Mouse (Mus musculus): ENCODE data around the gene Coro2b. TPM values are rescaled to one million over a fixed set of nuclear protein-coding genes. Genes with fewer than 3 reads are reported as not detected.
A peak's percentile ranks its signal among the peaks of the same experiment; 100 is the strongest.

Coro2b gene
- polyA plus RNA-seq, 1 experiment from 2014 or later: 26.2 TPM

GRCm38 (mm10) chr9:62534158-62534557 lies 2.7 kb downstream of the Coro2b start:
- H3K4me3 ChIP-seq (ENCODE audit: low read depth, low read length): no peak overlapping the region
- no peaks in the 10 kb centered on the region for H3K27me3 ChIP-seq (ENCODE audit: insufficient read depth, low read length)
- H3K27ac ChIP-seq (ENCODE audit: low read depth): no peak overlapping the region
- H3K9me3 ChIP-seq (ENCODE audit: low read depth, low read length): no peaks in the 10 kb centered on the region
- ATAC-seq (ENCODE audit: insufficient read depth) (no peak), DNase-seq (no peak)
- H3K4me2 ChIP-seq: no peak overlapping the region
- WGBS: 79% methylated on average over 2 of the region's 2 CpGs
- no peak overlapping the region for H3K9ac ChIP-seq
- no peak for TF ChIP-seq CTCF (IDR thresholded peaks at IDR 0.05; ENCODE audit: low read depth)
- no peaks in the 10 kb centered on the region for H3K36me3 ChIP-seq (ENCODE audit: insufficient read depth)
- H3K4me1 ChIP-seq (ENCODE audit: insufficient read depth): peaks cover 20% of the 10 kb centered on the region

GRCm38 (mm10) chr9:62532876-62533275 lies 4.0 kb downstream of the Coro2b start:
- Histone ChIP-seq H3K4me1 (ENCODE audit: insufficient read depth) (peaks cover 20% of the 10 kb centered on the region), H3K27me3 (ENCODE audit: insufficient read depth, low read length) (no peaks in the 10 kb centered on the region), H3K9ac (no peak overlapping the region), H3K4me2 (no peak overlapping the region), H3K4me3 (ENCODE audit: low read depth, low read length) (no peak overlapping the region), H3K9me3 (ENCODE audit: low read depth, low read length) (no peaks in the 10 kb centered on the region), H3K27ac (ENCODE audit: low read depth) (peak overlapping the region; percentile 47), H3K36me3 (ENCODE audit: insufficient read depth) (no peaks in the 10 kb centered on the region)
- DNase-seq (no peak), ATAC-seq (ENCODE audit: insufficient read depth) (no peak)
- 69% methylated on average over 11 of the region's 11 CpGs for WGBS
- no peak for TF ChIP-seq CTCF (IDR thresholded peaks at IDR 0.05; ENCODE audit: low read depth)

- peak overlapping the region; percentile 15; the same call in 1 of the 2 replicates for H3K4me2 ChIP-seq
- no peaks in the 10 kb centered on the region for H3K27me3 ChIP-seq (ENCODE audit: insufficient read depth, low read length)
- no peak overlapping the region for H3K4me3 ChIP-seq (ENCODE audit: low read depth, low read length)
- TF ChIP-seq CTCF (IDR thresholded peaks at IDR 0.05; ENCODE audit: low read depth): peak; percentile 9; the same call in 1 of the 2 replicates
- H3K9me3 ChIP-seq (ENCODE audit: low read depth, low read length): no peaks in the 10 kb centered on the region
- peak; percentile 69 for DNase-seq
- peak; percentile 38; the same call in 1 of the 2 replicates for ATAC-seq (ENCODE audit: insufficient read depth)
- peak overlapping the region; percentile 28 for H3K9ac ChIP-seq
- peak overlapping the region; percentile 87 for H3K27ac ChIP-seq (ENCODE audit: low read depth)
- no peaks in the 10 kb centered on the region for H3K36me3 ChIP-seq (ENCODE audit: insufficient read depth)
- H3K4me1 ChIP-seq (ENCODE audit: insufficient read depth): peaks cover 23% of the 10 kb centered on the region
- WGBS: 24% methylated on average over 12 of the region's 12 CpGs
Measured at GRCm38 (mm10) chr9:62531459-62532275, 5.2 kb downstream of the Coro2b start.

GRCm38 (mm10) chr9:62528527-62528926 lies 8.3 kb downstream of the Coro2b start:
- no peak overlapping the region for H3K4me3 ChIP-seq (ENCODE audit: low read depth, low read length)
- no peak for DNase-seq
- no peak for TF ChIP-seq CTCF (IDR thresholded peaks at IDR 0.05; ENCODE audit: low read depth)
- ATAC-seq (ENCODE audit: insufficient read depth): no peak
- no peak overlapping the region for H3K27ac ChIP-seq (ENCODE audit: low read depth)
- H3K4me2 ChIP-seq: no peak overlapping the region
- no peaks in the 10 kb centered on the region for H3K36me3 ChIP-seq (ENCODE audit: insufficient read depth)
- H3K27me3 ChIP-seq (ENCODE audit: insufficient read depth, low read length): no peaks in the 10 kb centered on the region
- WGBS: 78% methylated on average over 11 of the region's 11 CpGs
- no peaks in the 10 kb centered on the region for H3K9me3 ChIP-seq (ENCODE audit: low read depth, low read length)
- H3K4me1 ChIP-seq (ENCODE audit: insufficient read depth): peaks cover 33% of the 10 kb centered on the region
- H3K9ac ChIP-seq: no peak overlapping the region

- H3K27ac ChIP-seq (ENCODE audit: low read depth): peak overlapping the region; percentile 66
- H3K9ac ChIP-seq: no peak overlapping the region
- no peak for TF ChIP-seq CTCF (IDR thresholded peaks at IDR 0.05; ENCODE audit: low read depth)
- H3K9me3 ChIP-seq (ENCODE audit: low read depth, low read length): no peaks in the 10 kb centered on the region
- H3K4me1 ChIP-seq (ENCODE audit: insufficient read depth): peaks cover 32% of the 10 kb centered on the region
- ATAC-seq (ENCODE audit: insufficient read depth): no peak
- no peak overlapping the region for H3K4me2 ChIP-seq
- no peak overlapping the region for H3K4me3 ChIP-seq (ENCODE audit: low read depth, low read length)
- DNase-seq: no peak
- no peaks in the 10 kb centered on the region for H3K36me3 ChIP-seq (ENCODE audit: insufficient read depth)
- H3K27me3 ChIP-seq (ENCODE audit: insufficient read depth, low read length): no peaks in the 10 kb centered on the region
- 55% methylated on average over 8 of the region's 8 CpGs for WGBS
Measured at GRCm38 (mm10) chr9:62526858-62527257, 10.0 kb downstream of the Coro2b start.

GRCm38 (mm10) chr9:62526451-62526850 lies 10.4 kb downstream of the Coro2b start:
- H3K27ac ChIP-seq (ENCODE audit: low read depth): peak overlapping the region; percentile 66
- ATAC-seq (ENCODE audit: insufficient read depth): peak; percentile 15

GRCm38 (mm10) chr9:62524761-62525308 lies 12.0 kb downstream of the Coro2b start:
- no peak for TF ChIP-seq CTCF (IDR thresholded peaks at IDR 0.05; ENCODE audit: low read depth)

More at GRCm38 (mm10) chr9:62526451-62526850, 10.4 kb downstream of the Coro2b start:
- no peak overlapping the region for H3K4me2 ChIP-seq
- TF ChIP-seq CTCF (IDR thresholded peaks at IDR 0.05; ENCODE audit: low read depth): no peak
- H3K36me3 ChIP-seq (ENCODE audit: insufficient read depth): no peaks in the 10 kb centered on the region
- H3K27me3 ChIP-seq (ENCODE audit: insufficient read depth, low read length): no peaks in the 10 kb centered on the region
- H3K4me1 ChIP-seq (ENCODE audit: insufficient read depth): peaks cover 32% of the 10 kb centered on the region
- WGBS: 11% methylated on average over 3 of the region's 3 CpGs
- H3K4me3 ChIP-seq (ENCODE audit: low read depth, low read length): no peak overlapping the region
- peak; percentile 70 for DNase-seq
- no peak overlapping the region for H3K9ac ChIP-seq
- H3K9me3 ChIP-seq (ENCODE audit: low read depth, low read length): no peaks in the 10 kb centered on the region

More at GRCm38 (mm10) chr9:62524761-62525308, 12.0 kb downstream of the Coro2b start:
- ATAC-seq (ENCODE audit: insufficient read depth) (no peak), DNase-seq (no peak)
- Histone ChIP-seq H3K4me2 (no peak overlapping the region), H3K27ac (ENCODE audit: low read depth) (no peak overlapping the region), H3K4me3 (ENCODE audit: low read depth, low read length) (no peak overlapping the region), H3K9ac (no peak overlapping the region), H3K27me3 (ENCODE audit: insufficient read depth, low read length) (no peaks in the 10 kb centered on the region), H3K4me1 (ENCODE audit: insufficient read depth) (peaks cover 36% of the 10 kb centered on the region), H3K36me3 (ENCODE audit: insufficient read depth) (no peaks in the 10 kb centered on the region), H3K9me3 (ENCODE audit: low read depth, low read length) (no peaks in the 10 kb centered on the region)
- WGBS: 50% methylated on average over 4 of the region's 4 CpGs
